8 mouse cellular contexts compared by ENCODE assay signal in genomic region chr3:100821276-100821675, GRCm38 (mm10). TPM values are rescaled to one million over a fixed set of nuclear protein-coding genes. Genes with fewer than 3 reads are reported as not detected.
DNase-seq lines count a peak whose midpoint lies in the region; ATAC-seq lines count a peak whose summit lies in the region.
"Had no signal": no experiment of that assay in that cellular context is flagged by ENCODE, and none has a peak within 500 bp of the region (broad histone marks: within the 10 kb centered on the region; RNA-seq: fewer than 3 reads in every experiment).

No protein-coding gene starts in this region.

- no peaks in the 10 kb centered on the region for H3K4me1 ChIP-seq in midbrain, embryonic 11.5 days (ENCODE audit: control insufficient read depth, insufficient read depth, low read length)
- H3K4me1 ChIP-seq in midbrain, embryonic 10.5 days = peaks cover 14% of the 10 kb centered on the region
- peaks cover 6% of the 10 kb centered on the region; the same call in 1 of the 2 replicates for H3K4me1 ChIP-seq in neural tube, embryonic 13.5 days (replicated peaks)

- H3K4me3 ChIP-seq in midbrain, embryonic 11.5 days (ENCODE audit: low read depth, low read length) = no peak overlapping the region
- no peak overlapping the region for H3K4me3 ChIP-seq in midbrain, embryonic 10.5 days
- H3K4me3 ChIP-seq in neural tube, embryonic 13.5 days = no peak overlapping the region
- H3K4me3 ChIP-seq: erythroblast, embryonic 14.5 days had no signal

- no peaks in the 10 kb centered on the region for H3K36me3 ChIP-seq in midbrain, embryonic 11.5 days (ENCODE audit: control insufficient read depth, insufficient read depth, low read length)
- no peaks in the 10 kb centered on the region for H3K36me3 ChIP-seq in midbrain, embryonic 10.5 days
- no peaks in the 10 kb centered on the region for H3K36me3 ChIP-seq in neural tube, embryonic 13.5 days

- no peak overlapping the region for H3K9ac ChIP-seq in midbrain, embryonic 11.5 days (ENCODE audit: low read length)
- no peak overlapping the region for H3K9ac ChIP-seq in neural tube, embryonic 13.5 days

- no peaks in the 10 kb centered on the region for H3K9me3 ChIP-seq in midbrain, embryonic 11.5 days (ENCODE audit: control insufficient read depth, low read length)
- no peaks in the 10 kb centered on the region for H3K9me3 ChIP-seq in midbrain, embryonic 10.5 days (replicated peaks)
- H3K9me3 ChIP-seq in neural tube, embryonic 13.5 days = no peaks in the 10 kb centered on the region

- no peak overlapping the region for H3K4me2 ChIP-seq in midbrain, embryonic 11.5 days
- H3K4me2 ChIP-seq in neural tube, embryonic 13.5 days = no peak overlapping the region

- no peaks in the 10 kb centered on the region for H3K27me3 ChIP-seq in midbrain, embryonic 11.5 days (ENCODE audit: control insufficient read depth, insufficient read depth, low read length)
- H3K27me3 ChIP-seq in midbrain, embryonic 10.5 days (ENCODE audit: low read depth, poor library complexity, severe bottlenecking) = no peaks in the 10 kb centered on the region
- no peaks in the 10 kb centered on the region for H3K27me3 ChIP-seq in neural tube, embryonic 13.5 days

- H3K27ac ChIP-seq in midbrain, embryonic 11.5 days (ENCODE audit: low read depth, low read length) = no peak overlapping the region
- H3K27ac ChIP-seq in midbrain, embryonic 10.5 days (replicated peaks) = no peak overlapping the region
- H3K27ac ChIP-seq in neural tube, embryonic 13.5 days (replicated peaks) = 0 out of 2 replicates have a peak overlapping the region, but pooled peaks have one; percentile 20

- 81% methylated on average over 2 of the region's 2 CpGs for WGBS in midbrain, embryonic 11.5 days
- 82% methylated on average over 2 of the region's 2 CpGs for WGBS in midbrain, embryonic 10.5 days
- 41% methylated on average over 2 of the region's 2 CpGs for WGBS in neural tube, embryonic 13.5 days

- ATAC-seq in midbrain, embryonic 11.5 days (ENCODE audit: low FRiP score) = peak; percentile 40; the same call in 1 of the 2 replicates
- peak; percentile 57 for ATAC-seq in common myeloid progenitor, adult 5-6 weeks (replicated peaks; ENCODE audit: low read depth, poor library complexity, severe bottlenecking)
- peak; percentile 76 for ATAC-seq in neural tube, embryonic 13.5 days (ENCODE audit: low read depth)

- DNase-seq in midbrain, embryonic 11.5 days (ENCODE audit: low spot score, missing footprints) = peak; percentile 86
- DNase-seq in midbrain, embryonic 10.5 days (ENCODE audit: low spot score) = no peak
- peak; percentile 20 for DNase-seq in hindlimb bud, embryonic 11.5 days (ENCODE audit: extremely low spot score, low read depth, low spot score)
- no peak for DNase-seq in cerebellum, adult 18-20 months
- no peak for DNase-seq in right cerebral cortex, postnatal 36 days (ENCODE audit: low spot score in 2 of 2)

RNA-seq across cellular contexts. Expression of gene Vtcn1, which starts 4.0 kb away (rescaled TPM):
- polyA plus RNA-seq in midbrain, embryonic 11.5 days (2014; fragmentation: Nextera tagmentation; extraction: Ambion mirVana) = not detected in 2 replicates
- 0.05 TPM in 1 of 2 replicates, not detected in the other for polyA plus RNA-seq in midbrain, embryonic 10.5 days (2016; fragmentation: Nextera tagmentation; extraction: Ambion mirVana)
- total RNA-seq in common myeloid progenitor, adult 5-6 weeks (2017) = not detected in 2 replicates
- not detected in 2 replicates for polyA plus RNA-seq in neural tube, embryonic 13.5 days (2015; fragmentation: Nextera tagmentation; extraction: Ambion mirVana)
- polyA plus RNA-seq: erythroblast, embryonic 14.5 days had no signal

Comparison
In these comparisons a context has a peak if more than half of its experiments do, and no peak if none do; other contexts are left out.
1. DNase-seq: peak in midbrain, embryonic 11.5 days (single experiment) and hindlimb bud, embryonic 11.5 days (single experiment); none in midbrain, embryonic 10.5 days (single experiment), cerebellum, adult 18-20 months (0 of 2) and right cerebral cortex, postnatal 36 days (0 of 2).
2. Peak in every context shown above with its lines, with median percentiles within 50 percentile points of each other: ATAC-seq.